Mouse (Mus musculus) lung, adult 18-20 months (tissue): ENCODE data around the gene Eif2s2.
A peak's percentile ranks its signal among the peaks of the same experiment; 100 is the strongest.
"Not testable (repeated sequence)": the region's sequence is repeated elsewhere in the genome, so short reads cannot be mapped to it uniquely, and the experiment has no call there.

Experiments used
- DNase-seq, 2 experiments: peaks; one replicate each; pipeline ENCODE4 v3.0.0; 2022; ENCODE audit warnings: mixed read lengths in 2 of 2

The Eif2s2 gene

GRCm38 (mm10) chr2:154892201-154893044 lies at the start of gene Eif2s2:
TSS of gene Eif2s2 (minus strand) at chr2:154892935.
- DNase-seq = peak; percentile 97 to 98

GRCm38 (mm10) chr2:154941952-154942351 lies 49.2 kb upstream of the Eif2s2 start:
- no peak for DNase-seq

GRCm38 (mm10) chr2:154937547-154938390 lies 45.0 kb upstream of the Eif2s2 start:
- no peak for DNase-seq

- no peak for DNase-seq
Observed at GRCm38 (mm10) chr2:154936536-154937155, 43.9 kb upstream of the Eif2s2 start.

- DNase-seq = no peak
Observed at GRCm38 (mm10) chr2:154936106-154936505, 43.4 kb upstream of the Eif2s2 start.

GRCm38 (mm10) chr2:154933884-154934283 lies 41.1 kb upstream of the Eif2s2 start:
- no peak for DNase-seq

GRCm38 (mm10) chr2:154928298-154928697 lies 35.6 kb upstream of the Eif2s2 start:
- no peak for DNase-seq

GRCm38 (mm10) chr2:154926843-154927242 lies 34.1 kb upstream of the Eif2s2 start:
- no peak for DNase-seq

- DNase-seq = no peak
Observed at GRCm38 (mm10) chr2:154925411-154926031, 32.8 kb upstream of the Eif2s2 start.

GRCm38 (mm10) chr2:154922134-154922533 lies 29.4 kb upstream of the Eif2s2 start:
- DNase-seq = not testable (repeated sequence)

GRCm38 (mm10) chr2:154920896-154921295 lies 28.2 kb upstream of the Eif2s2 start:
- DNase-seq = no peak

- no peak for DNase-seq
Observed at GRCm38 (mm10) chr2:154917866-154918641, 25.3 kb upstream of the Eif2s2 start.

GRCm38 (mm10) chr2:154916547-154916946 lies 23.8 kb upstream of the Eif2s2 start:
- DNase-seq = peak in 1 of 2 experiments; percentile 13

- no peak for DNase-seq
Observed at GRCm38 (mm10) chr2:154915922-154916541, 23.3 kb upstream of the Eif2s2 start.

- DNase-seq = no peak
Observed at GRCm38 (mm10) chr2:154909789-154910188, 17.1 kb upstream of the Eif2s2 start.

- not testable (repeated sequence) for DNase-seq
Observed at GRCm38 (mm10) chr2:154908223-154908622, 15.5 kb upstream of the Eif2s2 start.

- no peak for DNase-seq
Observed at GRCm38 (mm10) chr2:154905796-154906195, 13.1 kb upstream of the Eif2s2 start.

- no peak for DNase-seq
Observed at GRCm38 (mm10) chr2:154902111-154902510, 9.4 kb upstream of the Eif2s2 start.

GRCm38 (mm10) chr2:154899412-154899811 lies 6.7 kb upstream of the Eif2s2 start:
- DNase-seq = not testable (repeated sequence)

- not testable (repeated sequence) for DNase-seq
Observed at GRCm38 (mm10) chr2:154899004-154899403, 6.3 kb upstream of the Eif2s2 start.

GRCm38 (mm10) chr2:154893548-154893947 lies 813 bp upstream of the Eif2s2 start:
- DNase-seq = no peak
